ENCODE assay signal across 8 mouse cellular contexts in genomic region chr8:124232280-124232600, GRCm38 (mm10). TPM values are rescaled to one million over a fixed set of nuclear protein-coding genes. Genes with fewer than 3 reads are reported as not detected.
DNase-seq lines count a peak whose midpoint lies in the region; ATAC-seq lines count a peak whose summit lies in the region.

No protein-coding gene starts in this region.

- no peaks in the 10 kb centered on the region; the same call in 1 of the 2 replicates for H3K36me3 ChIP-seq in erythroblast, embryonic 14.5 days (ENCODE audit: control insufficient read depth)
- H3K36me3 ChIP-seq in forebrain, embryonic 14.5 days (ENCODE audit: control insufficient read depth, insufficient read depth, low read length), result no peaks in the 10 kb centered on the region
- H3K36me3 ChIP-seq in liver, embryonic 15.5 days (replicated peaks), result no peaks in the 10 kb centered on the region

- H3K4me3 ChIP-seq in erythroblast, embryonic 14.5 days (replicated peaks), result peak overlapping the region; percentile 86
- peak overlapping the region; percentile 96 for H3K4me3 ChIP-seq in forebrain, embryonic 14.5 days (ENCODE audit: low read depth, low read length)
- peak overlapping the region; percentile 72 for H3K4me3 ChIP-seq in liver, embryonic 15.5 days (replicated peaks)

- no peaks in the 10 kb centered on the region for H3K9me3 ChIP-seq in erythroblast, embryonic 14.5 days (ENCODE audit: control insufficient read depth, low read length)
- no peaks in the 10 kb centered on the region for H3K9me3 ChIP-seq in forebrain, embryonic 14.5 days (replicated peaks; ENCODE audit: control insufficient read depth, low read length)
- no peaks in the 10 kb centered on the region for H3K9me3 ChIP-seq in liver, embryonic 15.5 days (replicated peaks)

- peaks cover 36% of the 10 kb centered on the region for H3K27me3 ChIP-seq in erythroblast, embryonic 14.5 days (ENCODE audit: control insufficient read depth)
- H3K27me3 ChIP-seq in forebrain, embryonic 14.5 days (replicated peaks; ENCODE audit: control insufficient read depth, insufficient read depth, low read length), result no peaks in the 10 kb centered on the region
- peaks cover 34% of the 10 kb centered on the region for H3K27me3 ChIP-seq in liver, embryonic 15.5 days

- peak overlapping the region; percentile 90 for H3K9ac ChIP-seq in forebrain, embryonic 14.5 days (ENCODE audit: low read length)
- peak overlapping the region; percentile 68 for H3K9ac ChIP-seq in liver, embryonic 15.5 days

- no peak for ATAC-seq in erythroblast, adult 5-6 weeks (replicated peaks; ENCODE audit: low FRiP score, poor library complexity, severe bottlenecking)
- no peak for ATAC-seq in forebrain, embryonic 14.5 days
- no peak for ATAC-seq in liver, embryonic 15.5 days (ENCODE audit: insufficient read depth)

- WGBS in forebrain, embryonic 14.5 days, result 4% methylated on average over 18 of the region's 18 CpGs
- 5% methylated on average over 18 of the region's 18 CpGs for whole genome bisulfite sequencing in liver, embryonic 15.5 days (ENCODE audit: insufficient replicate concordance)

- H3K4me2 ChIP-seq in forebrain, embryonic 14.5 days (ENCODE audit: low read length), result peak overlapping the region; percentile 97
- H3K4me2 ChIP-seq in liver, embryonic 15.5 days, result peak overlapping the region; percentile 95

- no peak overlapping the region for H3K27ac ChIP-seq in forebrain, embryonic 14.5 days (ENCODE audit: low read depth, low read length)
- no peak overlapping the region for H3K27ac ChIP-seq in liver, embryonic 15.5 days (replicated peaks)

- H3K4me1 ChIP-seq in erythroblast, embryonic 14.5 days (ENCODE audit: control insufficient read depth), result peaks cover 38% of the 10 kb centered on the region
- peaks cover 14% of the 10 kb centered on the region for H3K4me1 ChIP-seq in forebrain, embryonic 14.5 days (ENCODE audit: control insufficient read depth, insufficient read depth, low read length)
- H3K4me1 ChIP-seq in liver, embryonic 15.5 days (replicated peaks), result peaks cover 42% of the 10 kb centered on the region

- DNase-seq in 3T3-L1 (ENCODE audit: low read depth, low spot score), result peak; percentile 21
- DNase-seq in forebrain, embryonic 14.5 days (ENCODE audit: low spot score), result no peak
- no peak for DNase-seq in adrenal gland, adult 18-20 months (ENCODE audit: low spot score in 2 of 2)
- no peak for DNase-seq in spleen, postnatal 36 days (ENCODE audit: low spot score in 2 of 2)
- no peak for DNase-seq in right cerebral cortex, adult 2 months (ENCODE audit: low spot score in 2 of 2)

RNA-seq across cellular contexts. Expression of gene Galnt2, which starts 1.0 kb away (rescaled TPM):
- 4.5 and 6.7 TPM in 2 replicates for polyA plus RNA-seq in erythroblast, embryonic 14.5 days (2012)
- 18.2 and 26.9 TPM in 2 replicates for total RNA-seq in erythroblast, adult 5-6 weeks (2015; ENCODE audit: low replicate concordance)
- total RNA-seq in erythroblast, adult 5-6 weeks (2017; ENCODE audit: low replicate concordance), result 0.51 and 21.3 TPM in 2 replicates
- 44.3 and 49.9 TPM in 2 replicates for polyA plus RNA-seq in forebrain, embryonic 14.5 days (2014; fragmentation: Nextera tagmentation; extraction: Ambion mirVana)
- polyA plus RNA-seq in liver, embryonic 15.5 days (2015; fragmentation: Nextera tagmentation; extraction: Ambion mirVana), result 16.0 and 17.0 TPM in 2 replicates
- total RNA-seq in adrenal gland, adult 18-20 months (2021), result 10 to 100 TPM; 54.3 to 63.6 TPM
